Mouse (Mus musculus): ENCODE data around the gene Mobp. TPM values are rescaled to one million over a fixed set of nuclear protein-coding genes. Genes with fewer than 3 reads are reported as not detected.

Gene Mobp
- total RNA-seq (2023) = not detected

GRCm38 (mm10) chr9:120149222-120149828, at the start of gene Mobp:
Gene Mobp (plus strand): TSS chr9:120149707.

GRCm38 (mm10) chr9:120110211-120111018, 39.1 kb upstream of the Mobp start, which contains the start of gene Slc25a38:
Gene Slc25a38 (plus strand): TSS chr9:120110374.

GRCm38 (mm10) chr9:120127538-120128251, 21.8 kb upstream of the Mobp start, which contains the start of gene Rpsa:
Gene Rpsa (plus strand): TSS chr9:120127689.

Other genes with a start within 250 kb of the Mobp start
- 1 to 10 TPM; 5.2 to 7.2 TPM for gene Gorasp1, start 212.1 kb upstream of the Mobp start, total RNA-seq (2023)
- 1 to 10 TPM; 5.8 to 7.3 TPM for gene Ttc21a, start 212.1 kb upstream of the Mobp start, total RNA-seq (2023)
- gene Csrnp1, start 165.0 kb upstream of the Mobp start, total RNA-seq (2023) = 10 to 100 TPM; 62.0 to 67.9 TPM
- gene Xirp1, start 126.1 kb upstream of the Mobp start, total RNA-seq (2023) = under 1 TPM; 0.11 to 0.20 TPM
- gene Cx3cr1, start 79.8 kb upstream of the Mobp start, total RNA-seq (2023) = 10 to 100 TPM; 33.2 to 34.1 TPM
- not detected for gene Ccr8, start 57.6 kb upstream of the Mobp start, total RNA-seq (2023)
- gene Slc25a38, start 39.3 kb upstream of the Mobp start, total RNA-seq (2023) = 10 to 100 TPM; 35.0 to 50.6 TPM
- 100 to 1,000 TPM; 791 to 873 TPM for gene Rpsa, start 22.0 kb upstream of the Mobp start, total RNA-seq (2023)
- gene Myrip, start 151.8 kb downstream of the Mobp start, total RNA-seq (2023) = 1 to 10 TPM in 1 of 2 experiments, not detected in 1; 1.1 TPM

Measured in neutrophil, adult 83 days (primary cell).